Mouse (Mus musculus) megakaryocyte, embryonic 14.5 days (primary cell): ENCODE measurements around the gene Fcrl1.

Source experiments
- FLI1 ChIP-seq: IDR thresholded peaks from 2 replicates; pipeline ENCODE4 v1.6.1; 2012; ENCODE audit warnings: low read length, inconsistent platforms, mixed read lengths
- GATA1 ChIP-seq: IDR thresholded peaks from 3 replicates; pipeline ENCODE4 v1.6.1; 2012; ENCODE audit warnings: mixed read lengths, low read length, inconsistent platforms, borderline replicate concordance

GRCm38 (mm10) chr3:87377228-87377627, 1.0 kb downstream of the Fcrl1 start:
- no peak for TF ChIP-seq GATA1
- TF ChIP-seq FLI1, result no peak
